Mouse (Mus musculus) G1E (cell line): ENCODE measurements around the gene Acsm2.

Experiments used
- CTCF ChIP-seq: IDR thresholded peaks from 2 replicates; pipeline ENCODE4 v1.5.1; 2012; ENCODE audit warnings: low read depth, low read length, inconsistent platforms, mixed read lengths
- GATA2 ChIP-seq: IDR thresholded peaks from 2 replicates; pipeline ENCODE4 v1.6.1; 2012; ENCODE audit warnings: low read depth, low read length, inconsistent platforms, borderline replicate concordance
- POLR2AphosphoS5 ChIP-seq: IDR thresholded peaks from 2 replicates; pipeline ENCODE4 v1.6.1; 2012; ENCODE audit warnings: low read depth, low read length, inconsistent platforms; ENCODE audit not compliant: insufficient replicate concordance

- TF ChIP-seq CTCF (no peak), GATA2 (no peak), POLR2AphosphoS5 (no peak)
Observed at GRCm38 (mm10) chr7:119620157-119620556, 66.0 kb downstream of the Acsm2 start.
